Mouse (Mus musculus) embryonic facial prominence, embryonic 12.5 days (tissue): Measurements from ENCODE around the gene Nav2. TPM values are rescaled to one million over a fixed set of nuclear protein-coding genes. Genes with fewer than 3 reads are reported as not detected.

ENCODE experiments used
- ATAC-seq: fragments of 200-750 bp; cut with Nextera tagmentation; 2 replicates; pipeline ENCODE4 v1.8.0; 2017; ENCODE audit not compliant: insufficient number of reproducible peaks, insufficient read depth, low FRiP score, low TSS enrichment
- H3K27ac ChIP-seq: fragments of 300-500 bp; sonication (generic); 2 replicates; pipeline ENCODE4 v1.5.1; 2016; ENCODE audit warnings: mild to moderate bottlenecking
- H3K27me3 ChIP-seq: fragments of 300-500 bp; sonication (generic); 2 replicates; pipeline ENCODE4 v1.6.1; 2016; ENCODE audit warnings: mild to moderate bottlenecking, moderate library complexity
- H3K36me3 ChIP-seq: fragments of 300-500 bp; sonication (generic); 2 replicates; pipeline ENCODE4 v1.6.1; 2016; ENCODE audit warnings: mild to moderate bottlenecking
- H3K4me1 ChIP-seq: fragments of 300-500 bp; sonication (generic); 2 replicates; pipeline ENCODE4 v1.6.1; 2016
- H3K4me2 ChIP-seq: fragments of 300-500 bp; sonication (generic); replicated peaks from 2 replicates; pipeline ENCODE4 v1.6.1; 2016; ENCODE audit warnings: mild to moderate bottlenecking, moderate library complexity
- H3K4me3 ChIP-seq: fragments of 300-500 bp; sonication (generic); 2 replicates; pipeline ENCODE4 v1.5.1; 2016; ENCODE audit warnings: mild to moderate bottlenecking
- H3K9ac ChIP-seq: fragments of 300-500 bp; sonication (generic); 2 replicates; pipeline ENCODE4 v1.6.1; 2016; ENCODE audit warnings: mild to moderate bottlenecking, moderate library complexity
- H3K9me3 ChIP-seq: fragments of 300-500 bp; sonication (generic); 2 replicates; pipeline ENCODE4 v1.6.1; 2016; ENCODE audit warnings: mild to moderate bottlenecking, moderate library complexity
- WGBS: fragments of 180-500 bp; shearing (Covaris S2); methylation state at CpG from one replicate; pipeline ENCODE4 v1.1.7; 2016; 5-methylcytosine and 5-hydroxymethylcytosine counted together
- polyA plus RNA-seq: library from polyadenylated mRNA; unstranded; fragments of >200 nt; fragmentation: Nextera tagmentation; extraction: Ambion mirVana; gene quantifications from 2 replicates; pipeline ENCODE4 v1.2.1, GENCODE M21; 2016

Gene Nav2
- polyA plus RNA-seq, 1 experiment from 2014 or later: 14.2 TPM

- Histone ChIP-seq H3K27ac (no peak overlapping the region), H3K9me3 (no peaks in the 10 kb centered on the region), H3K4me3 (no peak overlapping the region), H3K4me2 (no peak overlapping the region), H3K36me3 (no peaks in the 10 kb centered on the region), H3K4me1 (peaks cover 12% of the 10 kb centered on the region; the same call in 1 of the 2 replicates), H3K9ac (no peak overlapping the region), H3K27me3 (no peaks in the 10 kb centered on the region)
- WGBS: 78% methylated on average over 15 of the region's 15 CpGs
- no peak for ATAC-seq
Observed at GRCm38 (mm10) chr7:49545706-49546097, 637.2 kb downstream of the Nav2 start.

DNA sequence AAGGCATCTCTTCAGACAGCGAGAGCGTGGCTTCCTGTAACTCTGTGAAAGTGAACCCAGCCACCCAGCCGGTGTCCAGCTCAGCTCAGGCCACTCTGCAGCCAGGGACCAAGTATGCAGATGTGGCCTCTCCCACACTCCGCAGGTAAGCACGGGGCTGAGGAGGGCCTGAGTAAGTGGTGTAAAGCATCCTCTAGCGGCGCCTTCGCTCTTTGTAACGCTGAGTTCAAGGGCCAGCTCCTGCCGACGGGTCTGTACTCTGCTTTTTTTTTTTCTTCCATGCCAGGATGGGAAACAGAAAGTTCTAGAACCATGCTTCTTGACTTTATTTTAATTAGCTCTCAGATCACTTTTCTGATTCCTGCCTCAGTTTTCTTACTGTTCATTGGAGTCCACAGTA is 639.9 kb downstream of the Nav2 start:
- H3K4me2 ChIP-seq: no peak overlapping the region
- no peaks in the 10 kb centered on the region for H3K27me3 ChIP-seq
- no peaks in the 10 kb centered on the region for H3K9me3 ChIP-seq
- H3K4me1 ChIP-seq: peaks cover 21% of the 10 kb centered on the region
- H3K9ac ChIP-seq: no peak overlapping the region
- H3K27ac ChIP-seq: no peak overlapping the region
- H3K4me3 ChIP-seq: no peak overlapping the region
- 87% methylated on average over 11 of the region's 11 CpGs for WGBS
- H3K36me3 ChIP-seq: 0 out of 2 replicates have a peak, but pooled peaks cover 3% of the 10 kb centered on the region
- ATAC-seq: no peak

DNA sequence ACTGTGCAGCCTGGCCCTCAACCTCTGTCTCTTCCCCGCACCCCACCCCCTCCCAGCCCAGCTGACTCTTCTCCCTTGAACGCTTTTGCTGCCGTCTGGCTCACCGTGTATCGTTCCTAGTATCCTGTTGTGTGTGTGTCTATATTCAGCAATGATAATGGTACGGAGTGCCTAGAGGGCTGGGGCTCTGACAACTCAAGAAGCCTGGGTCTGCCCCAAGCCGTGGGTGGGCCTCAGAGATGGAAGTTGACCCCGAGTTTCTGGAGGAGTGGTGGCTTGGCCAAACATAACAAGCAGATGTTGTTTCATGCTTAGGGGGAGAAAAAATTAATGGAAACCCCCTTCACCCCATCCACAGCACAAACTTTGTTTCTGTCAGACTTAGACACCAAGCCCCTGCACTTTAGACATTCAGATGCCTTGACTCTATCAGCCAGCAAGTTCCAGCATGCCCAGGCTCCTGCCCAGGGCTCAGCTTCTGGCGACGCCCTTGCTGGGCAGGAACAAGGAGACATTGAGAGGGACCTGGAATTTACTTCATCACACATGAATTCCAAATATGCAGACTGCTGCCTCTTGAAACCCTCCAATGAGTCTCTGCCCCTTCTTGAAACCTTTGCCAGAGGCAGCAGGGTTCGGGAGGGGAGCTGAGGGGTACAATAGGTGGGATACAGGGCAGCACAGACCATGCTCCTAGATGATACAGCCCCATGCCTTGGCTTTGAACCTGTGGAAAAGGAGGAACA is 644.9 kb downstream of the Nav2 start:
- peaks cover 26% of the 10 kb centered on the region for H3K4me1 ChIP-seq
- H3K9ac ChIP-seq: no peak overlapping the region
- ATAC-seq: no peak
- 0 out of 2 replicates have a peak overlapping the region, but pooled peaks have one; percentile 1 for H3K4me2 ChIP-seq
- H3K27ac ChIP-seq: peak overlapping the region; percentile 66
- H3K27me3 ChIP-seq: no peaks in the 10 kb centered on the region
- no peaks in the 10 kb centered on the region for H3K9me3 ChIP-seq
- H3K36me3 ChIP-seq: 0 out of 2 replicates have a peak, but pooled peaks cover 6% of the 10 kb centered on the region
- WGBS: 28% methylated on average over 11 of the region's 11 CpGs
- H3K4me3 ChIP-seq: no peak overlapping the region

GRCm38 (mm10) chr7:49558240-49558640 is 649.7 kb downstream of the Nav2 start:
- Histone ChIP-seq H3K9ac (no peak overlapping the region), H3K4me1 (peaks cover 21% of the 10 kb centered on the region), H3K27ac (no peak overlapping the region), H3K36me3 (0 out of 2 replicates have a peak, but pooled peaks cover 5% of the 10 kb centered on the region), H3K4me3 (no peak overlapping the region), H3K9me3 (no peaks in the 10 kb centered on the region), H3K4me2 (no peak overlapping the region), H3K27me3 (no peaks in the 10 kb centered on the region)
- 81% methylated on average over 12 of the region's 12 CpGs for WGBS
- ATAC-seq: no peak

GRCm38 (mm10) chr7:49558895-49559294 is 650.4 kb downstream of the Nav2 start:
- Histone ChIP-seq H3K27ac (0 out of 2 replicates have a peak overlapping the region, but pooled peaks have one; percentile 12), H3K27me3 (no peaks in the 10 kb centered on the region), H3K4me1 (peaks cover 14% of the 10 kb centered on the region), H3K9ac (no peak overlapping the region), H3K9me3 (no peaks in the 10 kb centered on the region), H3K4me3 (no peak overlapping the region), H3K4me2 (0 out of 2 replicates have a peak overlapping the region, but pooled peaks have one; percentile 1), H3K36me3 (0 out of 2 replicates have a peak, but pooled peaks cover 3% of the 10 kb centered on the region)
- no peak for ATAC-seq
- 82% methylated on average over 5 of the region's 5 CpGs for WGBS

DNA sequence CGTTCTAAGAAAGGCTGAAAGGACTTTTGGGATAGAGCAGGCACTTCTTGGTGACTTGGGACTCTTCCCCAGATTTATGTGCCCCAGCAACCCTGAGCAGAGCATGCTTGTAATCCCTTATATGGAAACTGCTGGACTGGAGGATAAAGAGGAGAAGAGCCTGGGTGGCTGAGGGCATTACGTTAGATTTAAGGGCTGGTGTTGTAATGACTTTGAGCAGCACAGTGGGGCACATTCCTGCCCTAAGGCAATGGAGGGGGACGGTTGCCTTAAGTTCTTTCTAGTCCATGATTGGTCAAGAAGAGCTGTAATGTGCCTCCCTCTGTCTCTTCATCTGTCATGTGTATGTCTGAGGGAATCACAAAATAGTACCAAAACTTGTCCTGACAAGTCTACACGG is 651.5 kb downstream of the Nav2 start:
- no peaks in the 10 kb centered on the region for H3K9me3 ChIP-seq
- H3K4me2 ChIP-seq: no peak overlapping the region
- H3K36me3 ChIP-seq: 0 out of 2 replicates have a peak, but pooled peaks cover 3% of the 10 kb centered on the region
- ATAC-seq: no peak
- H3K9ac ChIP-seq: no peak overlapping the region
- H3K27ac ChIP-seq: no peak overlapping the region
- H3K27me3 ChIP-seq: no peaks in the 10 kb centered on the region
- H3K4me1 ChIP-seq: peaks cover 12% of the 10 kb centered on the region
- H3K4me3 ChIP-seq: no peak overlapping the region
- WGBS: 48% methylated on average over 4 of the region's 4 CpGs

GRCm38 (mm10) chr7:49562404-49562803 is 653.9 kb downstream of the Nav2 start:
- peaks cover 6% of the 10 kb centered on the region; the same call in 1 of the 2 replicates for H3K4me1 ChIP-seq
- H3K9me3 ChIP-seq: no peaks in the 10 kb centered on the region
- H3K4me3 ChIP-seq: no peak overlapping the region
- WGBS: 88% methylated on average over 4 of the region's 4 CpGs
- H3K27me3 ChIP-seq: no peaks in the 10 kb centered on the region
- 0 out of 2 replicates have a peak, but pooled peaks cover 3% of the 10 kb centered on the region for H3K36me3 ChIP-seq
- no peak for ATAC-seq
- no peak overlapping the region for H3K4me2 ChIP-seq
- H3K27ac ChIP-seq: no peak overlapping the region
- H3K9ac ChIP-seq: no peak overlapping the region

DNA sequence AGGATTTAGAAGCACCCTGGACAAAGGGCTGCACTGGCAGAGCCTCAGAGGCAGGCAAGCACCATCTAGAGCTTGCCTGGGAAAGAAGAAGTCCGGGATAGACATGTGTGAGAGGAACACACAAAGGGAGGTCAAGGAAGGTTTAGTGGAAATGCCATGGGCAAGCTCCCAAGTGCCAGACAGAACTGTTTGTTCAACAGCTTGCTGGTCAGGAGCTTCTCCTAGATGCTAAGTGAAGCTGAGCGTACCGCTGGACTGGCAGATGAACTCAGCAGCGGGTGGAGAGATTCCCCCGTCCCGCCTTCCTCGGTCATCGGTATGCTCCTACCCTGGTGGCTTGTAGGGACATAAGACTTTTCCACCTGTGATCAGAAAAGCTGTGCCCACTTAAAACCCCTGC is 654.3 kb downstream of the Nav2 start:
- Histone ChIP-seq H3K36me3 (0 out of 2 replicates have a peak, but pooled peaks cover 3% of the 10 kb centered on the region), H3K27ac (no peak overlapping the region), H3K4me3 (no peak overlapping the region), H3K4me1 (peaks cover 6% of the 10 kb centered on the region; the same call in 1 of the 2 replicates), H3K27me3 (no peaks in the 10 kb centered on the region), H3K9me3 (no peaks in the 10 kb centered on the region), H3K9ac (no peak overlapping the region), H3K4me2 (no peak overlapping the region)
- no peak for ATAC-seq
- 90% methylated on average over 8 of the region's 8 CpGs for WGBS

DNA sequence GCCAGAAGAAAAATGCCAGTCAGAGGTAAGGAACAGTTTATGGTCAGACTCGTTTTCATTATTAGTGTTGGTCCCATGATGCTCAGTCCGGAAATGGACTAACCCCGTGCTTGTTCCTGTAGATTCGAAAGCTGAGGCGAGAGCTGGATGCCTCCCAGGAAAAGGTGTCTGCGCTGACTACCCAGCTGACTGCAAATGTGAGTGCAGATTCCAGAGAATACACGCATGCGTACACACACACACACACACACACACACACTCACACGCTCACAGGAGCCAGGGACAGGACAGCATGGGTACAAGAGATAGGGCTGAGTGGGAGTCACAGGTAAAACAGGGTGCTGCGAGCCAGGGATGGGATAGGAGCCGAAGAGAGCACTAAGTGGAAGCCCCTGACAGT is 656.6 kb downstream of the Nav2 start:
- H3K9me3 ChIP-seq: no peaks in the 10 kb centered on the region
- no peak overlapping the region for H3K4me2 ChIP-seq
- H3K27ac ChIP-seq: no peak overlapping the region
- no peak for ATAC-seq
- H3K9ac ChIP-seq: no peak overlapping the region
- no peaks in the 10 kb centered on the region for H3K27me3 ChIP-seq
- WGBS: 88% methylated on average over 11 of the region's 11 CpGs
- H3K36me3 ChIP-seq: no peaks in the 10 kb centered on the region
- no peak overlapping the region for H3K4me3 ChIP-seq
- 0 out of 2 replicates have a peak, but pooled peaks cover 4% of the 10 kb centered on the region for H3K4me1 ChIP-seq

DNA sequence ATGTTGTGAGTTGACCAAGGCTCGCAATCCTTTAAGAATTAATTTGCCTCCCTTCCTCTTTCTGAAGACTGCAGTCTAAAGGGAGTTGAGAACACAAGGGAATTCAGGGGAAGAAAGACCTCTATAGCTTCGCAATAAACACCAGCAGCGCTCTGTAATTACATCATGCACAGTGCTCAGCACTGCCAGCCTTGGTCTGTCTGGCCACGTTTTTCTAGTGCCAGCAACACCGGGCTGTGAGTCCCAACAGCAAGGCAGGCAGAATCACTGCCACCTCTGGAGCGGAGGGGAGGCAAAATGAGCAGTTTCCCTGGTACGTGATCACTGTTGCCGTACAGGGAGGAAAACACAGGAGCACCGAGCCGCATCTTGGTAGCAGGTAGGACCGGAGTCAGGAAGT is 657.3 kb downstream of the Nav2 start:
- Histone ChIP-seq H3K4me1 (0 out of 2 replicates have a peak, but pooled peaks cover 4% of the 10 kb centered on the region), H3K9ac (no peak overlapping the region), H3K36me3 (no peaks in the 10 kb centered on the region), H3K27me3 (no peaks in the 10 kb centered on the region), H3K4me3 (no peak overlapping the region), H3K27ac (no peak overlapping the region), H3K4me2 (no peak overlapping the region), H3K9me3 (no peaks in the 10 kb centered on the region)
- 78% methylated on average over 11 of the region's 11 CpGs for WGBS
- no peak for ATAC-seq

GRCm38 (mm10) chr7:49567346-49568034 is 659.0 kb downstream of the Nav2 start:
- H3K27me3 ChIP-seq: no peaks in the 10 kb centered on the region
- 0 out of 2 replicates have a peak, but pooled peaks cover 4% of the 10 kb centered on the region for H3K4me1 ChIP-seq
- H3K9ac ChIP-seq: no peak overlapping the region
- peak overlapping the region; percentile 46 for H3K27ac ChIP-seq
- H3K4me3 ChIP-seq: no peak overlapping the region
- H3K4me2 ChIP-seq: no peak overlapping the region
- ATAC-seq: no peak
- no peaks in the 10 kb centered on the region for H3K36me3 ChIP-seq
- no peaks in the 10 kb centered on the region for H3K9me3 ChIP-seq
- 59% methylated on average over 13 of the region's 13 CpGs for WGBS

DNA sequence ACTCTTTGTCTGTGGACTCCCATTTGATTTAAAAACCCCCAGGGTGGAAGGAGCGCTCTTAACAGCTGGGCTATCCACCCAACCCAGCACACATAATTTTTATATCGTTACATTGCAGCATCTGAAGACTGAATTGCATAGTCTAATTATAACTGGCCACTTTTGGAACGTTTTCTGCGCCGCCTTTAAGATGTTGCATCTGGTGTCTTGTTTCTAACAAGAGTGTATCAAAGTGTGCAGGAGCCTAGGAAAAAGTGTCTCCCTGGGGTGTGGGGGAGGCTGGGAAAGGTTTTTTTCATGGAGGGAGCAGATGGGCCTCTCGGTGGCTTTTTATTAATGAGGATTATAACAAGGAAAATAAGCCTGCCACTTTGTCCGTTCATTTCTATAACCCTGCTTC is 661.1 kb downstream of the Nav2 start:
- H3K9ac ChIP-seq: no peak overlapping the region
- H3K4me1 ChIP-seq: peaks cover 7% of the 10 kb centered on the region; the same call in 1 of the 2 replicates
- no peak overlapping the region for H3K4me2 ChIP-seq
- 88% methylated on average over 7 of the region's 7 CpGs for WGBS
- no peak overlapping the region for H3K4me3 ChIP-seq
- ATAC-seq: no peak
- no peak overlapping the region for H3K27ac ChIP-seq
- H3K9me3 ChIP-seq: no peaks in the 10 kb centered on the region
- no peaks in the 10 kb centered on the region for H3K36me3 ChIP-seq
- H3K27me3 ChIP-seq: no peaks in the 10 kb centered on the region
